Mouse (Mus musculus) ES-Bruce4 (cell line): ENCODE measurements around the gene Trio.

ENCODE experiments used
- CTCF ChIP-seq: IDR thresholded peaks from one replicate; pipeline ENCODE4 v1.8.1; 2011; ENCODE audit warnings: low read depth, low read length
- EP300 ChIP-seq: IDR thresholded peaks from 2 replicates; pipeline ENCODE4 v1.6.1; 2011; ENCODE audit warnings: low read depth, low read length; ENCODE audit not compliant: insufficient read depth

DNA sequence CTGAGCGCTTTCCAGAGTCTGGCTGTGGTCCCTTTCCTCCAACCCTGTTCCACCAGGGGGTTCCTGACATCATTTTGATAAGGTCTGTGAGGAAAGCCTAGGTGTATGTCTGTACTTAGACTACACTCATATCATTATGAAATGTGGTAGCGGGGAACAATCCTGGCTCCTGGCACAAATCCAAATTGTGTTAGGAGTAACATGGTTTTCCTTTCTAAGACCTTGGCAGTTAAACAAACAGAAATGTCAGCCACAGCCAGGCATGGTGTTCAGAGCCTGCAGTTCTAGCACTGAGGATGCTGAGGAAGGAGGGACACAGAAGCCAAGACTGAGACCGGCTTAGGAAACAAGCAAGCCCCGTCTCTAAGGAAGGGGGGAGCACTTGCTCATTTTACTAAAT is 119.2 kb downstream of the Trio start:
- TF ChIP-seq EP300 (no peak), CTCF (no peak)
